Mouse (Mus musculus) embryonic fibroblast, embryonic 13.5 days (primary cell): ENCODE results near the gene Ergic1. TPM values are rescaled to one million over a fixed set of nuclear protein-coding genes. Genes with fewer than 3 reads are reported as not detected.
A peak's percentile ranks its signal among the peaks of the same experiment; 100 is the strongest.

Experiments
- H3K27ac ChIP-seq: 2 replicates; pipeline ENCODE4 v1.5.1; 2012; ENCODE audit warnings: low read length, control low read depth, inconsistent platforms; ENCODE audit not compliant: insufficient read depth
- H3K4me1 ChIP-seq: 2 replicates; pipeline ENCODE4 v1.6.1; 2011; ENCODE audit warnings: low read length; ENCODE audit not compliant: control insufficient read depth, insufficient read depth
- H3K4me3 ChIP-seq: 2 replicates; pipeline ENCODE4 v1.5.1; 2011; ENCODE audit warnings: mild to moderate bottlenecking, control low read depth, low read length; ENCODE audit not compliant: insufficient read depth
- CTCF ChIP-seq: IDR thresholded peaks from 2 replicates; pipeline ENCODE4 v1.5.1; 2011; ENCODE audit warnings: mild to moderate bottlenecking, control low read depth, low read length, moderate library complexity, borderline replicate concordance; ENCODE audit not compliant: insufficient read depth
- POLR2A ChIP-seq: IDR thresholded peaks from 2 replicates; pipeline ENCODE4 v1.6.1; 2011; ENCODE audit warnings: low read depth, mild to moderate bottlenecking, control low read depth, low read length, moderate library complexity
- polyA plus RNA-seq: library from polyadenylated mRNA; stranded (reverse); fragments of >200 nt; gene quantifications from 2 replicates; pipeline ENCODE4 v1.2.4, GENCODE M21; 2011; ENCODE audit warnings: low read depth; ENCODE audit not compliant: missing spikeins, insufficient read length

Ergic1 gene
- polyA plus RNA-seq, 1 experiment = 376 TPM

DNA sequence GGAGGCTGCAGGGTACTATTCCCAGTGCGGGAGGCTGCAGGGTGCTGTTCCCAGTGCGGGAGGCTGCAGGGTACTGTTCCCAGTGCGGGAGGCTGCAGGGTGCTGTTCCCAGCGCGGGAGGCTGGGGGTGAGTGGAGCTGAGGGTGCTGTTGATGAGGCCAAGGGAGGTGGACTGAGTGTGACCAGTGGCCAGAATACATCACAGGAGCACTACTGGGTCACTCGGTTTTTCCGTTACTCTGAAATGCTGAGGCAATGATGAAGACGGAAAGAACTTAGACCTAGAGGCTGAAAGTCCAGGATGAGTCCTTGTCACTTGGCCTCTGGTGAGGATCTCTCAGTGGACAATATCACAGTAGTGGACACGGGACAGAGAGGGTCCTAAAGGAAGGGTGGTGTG lies 71.9 kb downstream of the Ergic1 start:
- no peak overlapping the region for H3K4me3 ChIP-seq
- TF ChIP-seq CTCF (no peak), POLR2A (no peak)
- no peak overlapping the region for H3K27ac ChIP-seq
- H3K4me1 ChIP-seq = peaks cover 5% of the 10 kb centered on the region; the same call in 1 of the 2 replicates

DNA sequence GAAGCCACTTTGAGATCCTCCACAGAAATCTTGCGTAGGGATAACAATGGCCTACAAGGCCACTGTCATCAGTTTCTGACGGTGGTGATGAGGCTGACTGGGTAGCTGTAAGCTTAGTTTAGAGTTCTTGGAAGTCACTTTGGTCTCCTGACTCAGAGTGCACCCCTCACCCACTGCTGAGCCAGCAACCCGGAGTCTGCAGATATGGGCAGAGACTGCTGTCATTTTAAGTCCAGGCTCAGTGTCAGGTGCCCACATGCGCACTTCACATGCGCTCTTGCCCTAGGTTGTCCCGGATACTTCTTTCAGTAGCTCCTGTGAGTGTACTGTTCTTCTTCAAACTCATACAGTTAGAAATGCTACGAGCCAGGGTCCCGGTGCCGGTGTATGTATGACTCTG lies 72.6 kb downstream of the Ergic1 start:
- H3K27ac ChIP-seq = no peak overlapping the region
- no peak overlapping the region for H3K4me3 ChIP-seq
- peaks cover 5% of the 10 kb centered on the region; the same call in 1 of the 2 replicates for H3K4me1 ChIP-seq
- TF ChIP-seq CTCF = no peak
- no peak for TF ChIP-seq POLR2A

DNA sequence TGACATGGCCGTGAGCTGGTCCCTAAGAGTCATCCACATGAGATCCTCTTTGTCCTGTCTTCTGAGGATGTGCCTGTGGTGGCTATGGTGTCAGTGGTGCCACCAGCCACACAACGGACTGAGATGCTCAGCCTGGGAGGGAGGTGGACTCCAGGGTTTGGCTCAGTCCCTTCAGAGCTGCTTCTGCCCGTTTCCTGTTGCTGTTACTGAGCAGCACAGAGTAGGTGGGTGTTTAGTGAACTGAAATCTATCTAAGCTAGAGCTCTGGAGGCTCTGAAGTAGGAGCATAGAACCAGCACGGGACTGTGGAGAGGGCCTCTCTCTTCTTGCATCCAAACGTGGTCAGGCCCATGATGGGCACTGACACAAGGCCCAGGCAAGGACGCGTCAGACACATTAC lies 73.2 kb downstream of the Ergic1 start:
- H3K4me1 ChIP-seq = peaks cover 5% of the 10 kb centered on the region; the same call in 1 of the 2 replicates
- no peak overlapping the region for H3K27ac ChIP-seq
- TF ChIP-seq POLR2A (no peak), CTCF (no peak)
- no peak overlapping the region for H3K4me3 ChIP-seq

DNA sequence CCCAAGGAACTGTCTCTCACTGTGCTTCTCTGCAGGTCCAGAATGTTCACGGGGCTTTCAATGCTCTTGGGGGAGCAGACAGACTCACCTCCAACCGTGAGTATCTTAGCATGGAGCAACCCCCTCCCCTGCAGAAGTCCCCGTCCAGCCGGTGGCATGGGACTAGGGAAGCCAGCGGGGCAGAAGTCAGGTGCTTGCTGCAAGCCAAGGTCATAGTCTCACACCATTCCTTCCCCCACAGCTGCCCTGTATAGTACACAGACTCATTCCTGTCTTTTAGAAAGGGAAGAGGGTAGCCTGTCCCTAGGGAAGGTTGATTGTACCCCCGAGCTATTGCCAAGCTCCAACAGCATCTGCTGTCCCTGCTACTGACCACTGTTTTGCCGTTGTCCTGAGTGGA lies 74.7 kb downstream of the Ergic1 start:
- Histone ChIP-seq H3K27ac (no peak overlapping the region), H3K4me3 (no peak overlapping the region), H3K4me1 (peaks cover 5% of the 10 kb centered on the region; the same call in 1 of the 2 replicates)
- TF ChIP-seq POLR2A (no peak), CTCF (no peak)

DNA sequence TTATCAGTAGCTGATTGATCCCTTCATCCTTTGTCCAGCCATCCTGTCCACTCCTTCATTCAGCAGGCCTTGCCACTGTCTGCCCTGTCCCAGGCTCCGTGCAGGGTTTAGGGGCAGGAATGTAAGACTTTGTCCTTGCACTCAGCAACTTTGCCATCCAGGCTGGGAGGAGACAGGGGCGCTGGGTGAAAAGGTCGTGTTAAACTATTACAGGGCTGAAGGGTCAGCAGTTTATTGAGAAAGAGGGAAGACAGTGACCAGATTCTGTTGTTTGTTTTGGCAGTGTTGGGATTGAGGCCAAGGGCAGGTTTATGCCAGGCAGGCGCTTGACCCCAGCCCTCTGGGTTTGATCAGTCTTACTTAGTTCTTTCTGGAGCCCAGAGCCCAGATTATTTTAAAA lies 76.6 kb downstream of the Ergic1 start:
- H3K4me1 ChIP-seq = no peaks in the 10 kb centered on the region
- no peak overlapping the region for H3K27ac ChIP-seq
- TF ChIP-seq CTCF (no peak), POLR2A (no peak)
- no peak overlapping the region for H3K4me3 ChIP-seq

DNA sequence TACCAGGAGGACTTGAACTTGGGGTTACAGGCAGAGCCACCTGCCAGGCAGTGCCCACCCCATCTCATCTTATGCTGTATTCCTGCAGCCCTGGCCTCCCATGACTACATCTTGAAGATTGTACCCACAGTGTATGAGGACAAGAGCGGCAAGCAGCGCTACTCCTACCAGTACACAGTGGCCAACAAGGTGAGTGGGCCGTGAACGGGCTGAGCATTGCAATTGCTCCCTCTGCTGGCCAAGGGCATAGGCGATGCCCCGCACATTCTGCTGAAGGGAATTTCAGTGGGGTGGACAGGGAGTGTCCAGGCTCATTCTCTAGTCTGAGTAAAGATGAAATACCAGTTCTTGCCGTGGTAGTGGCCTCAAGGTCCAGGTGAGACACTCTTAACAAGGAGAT lies 77.4 kb downstream of the Ergic1 start:
- TF ChIP-seq CTCF (peak; percentile 100), POLR2A (no peak)

DNA sequence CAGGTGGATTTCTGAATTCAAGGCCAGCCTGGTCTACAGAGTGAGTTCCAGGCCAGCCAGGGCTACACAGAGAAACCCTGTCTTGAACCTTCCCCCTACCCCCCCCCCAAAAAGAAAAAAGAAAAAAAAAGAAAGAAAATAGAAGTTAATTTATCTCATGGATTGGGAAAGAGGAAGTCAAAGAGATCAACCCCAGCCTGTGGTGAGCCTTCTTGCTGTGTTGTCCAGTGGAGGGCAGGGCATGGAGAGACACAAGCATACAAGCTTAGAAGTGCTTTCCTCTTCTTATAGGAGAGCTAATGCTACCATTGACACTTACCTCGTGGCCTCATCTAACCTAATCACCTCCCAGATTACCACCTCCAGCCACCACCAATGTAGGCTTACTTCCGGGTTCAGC lies 78.5 kb downstream of the Ergic1 start:
- Histone ChIP-seq H3K4me3 (no peak overlapping the region), H3K27ac (no peak overlapping the region), H3K4me1 (no peaks in the 10 kb centered on the region)
- TF ChIP-seq POLR2A (no peak), CTCF (no peak)

More for the DNA sequence above, 77.4 kb downstream of the Ergic1 start:
- Histone ChIP-seq H3K4me1 (no peaks in the 10 kb centered on the region), H3K4me3 (no peak overlapping the region), H3K27ac (no peak overlapping the region)

DNA sequence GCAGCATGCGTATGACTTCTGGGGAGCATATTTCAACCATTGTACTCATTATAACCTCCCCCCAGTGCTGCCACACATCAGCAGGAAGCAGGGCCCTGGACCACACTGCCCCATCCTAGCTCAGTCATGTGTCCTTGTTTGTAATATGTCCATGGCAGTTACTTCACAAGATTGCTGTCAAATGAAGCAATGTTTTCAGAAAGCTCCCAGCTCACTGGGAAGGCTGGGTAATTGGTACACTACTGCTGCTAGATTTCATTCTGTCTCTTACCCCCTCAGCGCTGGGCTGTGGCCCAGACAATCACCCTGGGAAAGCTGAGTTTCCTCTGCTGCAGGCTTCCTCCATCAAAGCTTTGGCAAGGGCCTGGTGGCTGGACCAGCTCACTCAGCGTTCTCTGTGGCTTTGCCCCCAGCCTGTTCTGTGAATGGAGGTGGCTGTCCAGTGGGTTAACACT lies 79.0 kb downstream of the Ergic1 start:
- Histone ChIP-seq H3K27ac (no peak overlapping the region), H3K4me1 (no peaks in the 10 kb centered on the region), H3K4me3 (no peak overlapping the region)
- no peak for TF ChIP-seq POLR2A
- no peak for TF ChIP-seq CTCF

DNA sequence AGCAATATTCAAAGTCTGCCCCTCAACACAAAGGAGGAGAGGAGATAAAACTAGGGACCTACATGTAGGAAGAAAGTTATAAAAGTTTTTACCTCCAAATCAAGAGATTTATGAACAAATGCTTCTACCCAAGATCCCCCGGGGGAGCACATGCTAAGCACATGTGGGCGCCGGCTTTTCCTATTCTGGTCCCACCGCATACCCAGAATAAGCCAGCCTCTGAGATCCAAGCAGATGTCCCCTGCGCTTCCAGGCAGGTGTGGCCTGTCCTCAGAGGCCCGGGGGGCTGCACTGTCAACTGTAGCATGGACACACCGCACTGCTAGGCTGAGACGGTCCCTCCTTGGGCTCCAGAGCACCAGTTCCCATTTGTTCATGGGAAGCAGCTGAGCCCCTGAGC lies 82.2 kb downstream of the Ergic1 start:
- H3K4me3 ChIP-seq = no peak overlapping the region
- no peaks in the 10 kb centered on the region for H3K4me1 ChIP-seq
- H3K27ac ChIP-seq = no peak overlapping the region
- TF ChIP-seq POLR2A (no peak), CTCF (no peak)

DNA sequence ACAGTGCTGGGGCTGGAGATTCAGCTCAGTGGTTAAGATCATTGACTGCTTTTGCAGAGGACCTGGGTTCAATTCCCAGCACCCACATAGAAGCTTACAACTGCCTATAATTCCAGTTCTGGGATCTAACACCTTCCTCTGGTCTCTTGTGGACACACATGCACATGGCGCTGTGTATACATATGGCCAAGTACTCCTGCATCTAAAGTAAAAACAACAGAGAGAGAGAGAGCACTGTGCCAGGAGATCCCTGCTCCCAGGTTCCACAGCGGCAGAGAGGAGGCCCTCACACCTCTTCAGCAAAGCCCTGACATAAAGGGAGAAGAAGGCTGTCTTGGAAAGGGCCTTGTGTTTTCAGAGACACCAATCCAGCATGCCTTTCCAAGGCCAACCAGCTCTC lies 82.7 kb downstream of the Ergic1 start:
- Histone ChIP-seq H3K4me1 (no peaks in the 10 kb centered on the region), H3K4me3 (no peak overlapping the region), H3K27ac (no peak overlapping the region)
- TF ChIP-seq POLR2A = no peak
- no peak for TF ChIP-seq CTCF
